Mouse (Mus musculus) forebrain, embryonic 12.5 days (tissue): Measurements from ENCODE around the gene Rmdn2. TPM values are rescaled to one million over a fixed set of nuclear protein-coding genes. Genes with fewer than 3 reads are reported as not detected.

ENCODE experiments used
- ATAC-seq: fragments of 200-750 bp; cut with Nextera tagmentation; 2 replicates; pipeline ENCODE4 v1.8.0; 2017; ENCODE audit warnings: moderate TSS enrichment; ENCODE audit not compliant: low FRiP score
- H3K27ac ChIP-seq: fragments of 300-500 bp; sonication (generic); 2 replicates; pipeline ENCODE4 v1.5.1; 2016; ENCODE audit warnings: mild to moderate bottlenecking
- H3K27me3 ChIP-seq: fragments of 300-500 bp; sonication (generic); 2 replicates; pipeline ENCODE4 v1.6.1; 2016; ENCODE audit warnings: mild to moderate bottlenecking
- H3K36me3 ChIP-seq: fragments of 300-500 bp; sonication (generic); replicated peaks from 2 replicates; pipeline ENCODE4 v1.6.1; 2016; ENCODE audit warnings: mild to moderate bottlenecking
- H3K4me1 ChIP-seq: fragments of 300-500 bp; sonication (generic); 2 replicates; pipeline ENCODE4 v1.6.1; 2016
- H3K4me2 ChIP-seq: fragments of 300-500 bp; sonication (generic); 2 replicates; pipeline ENCODE4 v1.6.1; 2016; ENCODE audit warnings: mild to moderate bottlenecking, moderate library complexity
- H3K4me3 ChIP-seq: fragments of 300-500 bp; sonication (generic); replicated peaks from 2 replicates; pipeline ENCODE4 v1.5.1; 2016; ENCODE audit warnings: mild to moderate bottlenecking
- H3K9ac ChIP-seq: fragments of 300-500 bp; sonication (generic); 2 replicates; pipeline ENCODE4 v1.6.1; 2016; ENCODE audit warnings: mild to moderate bottlenecking
- H3K9me3 ChIP-seq: fragments of 300-500 bp; sonication (generic); 2 replicates; pipeline ENCODE4 v1.6.1; 2016
- WGBS: fragments of 180-500 bp; shearing (Covaris S2); methylation state at CpG from one replicate; pipeline ENCODE4 v1.1.7; 2016; 5-methylcytosine and 5-hydroxymethylcytosine counted together
- polyA plus RNA-seq: library from polyadenylated mRNA; unstranded; fragments of >200 nt; fragmentation: Nextera tagmentation; extraction: Ambion mirVana; gene quantifications from 2 replicates; pipeline ENCODE4 v1.2.1, GENCODE M21; 2016

The Rmdn2 gene
- polyA plus RNA-seq, 1 experiment from 2014 or later, result 5.4 TPM

DNA sequence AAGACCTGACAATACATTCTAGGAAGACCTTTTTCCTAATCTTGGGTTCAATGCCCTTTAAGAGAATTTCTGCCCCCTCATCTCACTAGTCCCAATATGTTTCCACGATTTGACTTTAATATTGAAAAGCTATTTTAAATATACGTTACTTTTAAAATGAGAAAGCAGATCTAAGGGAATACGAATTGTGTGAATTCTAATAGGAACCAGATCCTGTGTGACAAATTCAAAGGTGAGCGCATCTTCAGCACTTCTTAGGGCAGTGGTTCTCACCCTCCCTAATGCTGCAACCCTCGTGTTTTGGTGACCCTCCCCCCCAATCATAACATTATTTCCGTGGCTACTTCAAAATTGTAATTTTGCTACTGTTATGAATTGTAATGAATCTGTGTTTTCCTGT is 100.3 kb downstream of the Rmdn2 start:
- Histone ChIP-seq H3K36me3 (no peaks in the 10 kb centered on the region), H3K9me3 (no peaks in the 10 kb centered on the region), H3K27me3 (peaks cover 63% of the 10 kb centered on the region), H3K4me3 (no peak overlapping the region), H3K27ac (no peak overlapping the region), H3K9ac (no peak overlapping the region), H3K4me1 (peaks cover 36% of the 10 kb centered on the region), H3K4me2 (no peak overlapping the region)
- 5% methylated on average over 6 of the region's 6 CpGs for WGBS
- no peak for ATAC-seq

DNA sequence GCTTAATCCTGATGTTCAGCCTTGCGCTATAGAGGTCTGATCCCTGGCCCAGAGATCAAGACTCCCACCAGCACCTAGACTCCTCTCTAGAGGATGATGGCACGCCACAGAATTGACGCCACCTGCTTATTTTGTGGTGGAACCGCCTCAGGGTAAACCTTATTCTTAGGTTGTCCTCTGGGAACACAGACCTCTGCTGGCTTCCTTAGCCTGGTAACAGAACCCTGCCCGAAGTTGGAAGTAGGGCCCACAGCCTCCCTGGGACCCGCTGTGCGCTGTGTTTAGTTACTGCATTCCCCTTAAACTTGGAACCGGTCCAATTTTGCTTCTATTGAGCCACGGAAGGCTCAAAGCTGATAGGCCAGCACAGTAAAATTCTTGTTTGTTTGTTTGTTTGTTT is 100.9 kb downstream of the Rmdn2 start:
- H3K9me3 ChIP-seq, result no peaks in the 10 kb centered on the region
- no peak overlapping the region; the same call in 1 of the 2 replicates for H3K4me3 ChIP-seq
- H3K4me2 ChIP-seq, result no peak overlapping the region
- H3K27me3 ChIP-seq, result peaks cover 69% of the 10 kb centered on the region
- H3K27ac ChIP-seq, result no peak overlapping the region
- H3K4me1 ChIP-seq, result peaks cover 36% of the 10 kb centered on the region
- H3K36me3 ChIP-seq, result no peaks in the 10 kb centered on the region
- H3K9ac ChIP-seq, result no peak overlapping the region
- no peak for ATAC-seq
- 3% methylated on average over 9 of the region's 9 CpGs for WGBS

- Histone ChIP-seq H3K9me3 (no peaks in the 10 kb centered on the region), H3K27me3 (peaks cover 73% of the 10 kb centered on the region), H3K4me2 (peak overlapping the region; percentile 86), H3K4me3 (peak overlapping the region; percentile 46), H3K27ac (no peak overlapping the region), H3K36me3 (no peaks in the 10 kb centered on the region), H3K9ac (peak overlapping the region; percentile 48), H3K4me1 (peaks cover 32% of the 10 kb centered on the region)
- ATAC-seq, result no peak
- WGBS, result 1% methylated on average over 24 of the region's 24 CpGs
Measured at GRCm38 (mm10) chr17:79713276-79713642, 101.6 kb downstream of the Rmdn2 start.

GRCm38 (mm10) chr17:79713643-79714367 is 102.1 kb downstream of the Rmdn2 start:
- WGBS, result under 1% methylated on average over 63 of the region's 63 CpGs
- Histone ChIP-seq H3K9ac (peak overlapping the region; percentile 48), H3K27me3 (peaks cover 73% of the 10 kb centered on the region), H3K9me3 (no peaks in the 10 kb centered on the region), H3K4me3 (peak overlapping the region; percentile 46), H3K4me1 (peaks cover 30% of the 10 kb centered on the region), H3K36me3 (no peaks in the 10 kb centered on the region), H3K27ac (no peak overlapping the region), H3K4me2 (peak overlapping the region; percentile 86)
- 0 out of 2 replicates have a peak, but pooled peaks have one; percentile 14 for ATAC-seq

GRCm38 (mm10) chr17:79714368-79714895 is 102.8 kb downstream of the Rmdn2 start:
- Histone ChIP-seq H3K27ac (no peak overlapping the region), H3K27me3 (peaks cover 71% of the 10 kb centered on the region), H3K36me3 (no peaks in the 10 kb centered on the region), H3K9ac (0 out of 2 replicates have a peak overlapping the region, but pooled peaks have one; percentile 56), H3K9me3 (no peaks in the 10 kb centered on the region), H3K4me1 (peaks cover 30% of the 10 kb centered on the region), H3K4me2 (peak overlapping the region; percentile 86), H3K4me3 (peak overlapping the region; percentile 46)
- ATAC-seq, result no peak
- WGBS, result under 1% methylated on average over 16 of the region's 16 CpGs

DNA sequence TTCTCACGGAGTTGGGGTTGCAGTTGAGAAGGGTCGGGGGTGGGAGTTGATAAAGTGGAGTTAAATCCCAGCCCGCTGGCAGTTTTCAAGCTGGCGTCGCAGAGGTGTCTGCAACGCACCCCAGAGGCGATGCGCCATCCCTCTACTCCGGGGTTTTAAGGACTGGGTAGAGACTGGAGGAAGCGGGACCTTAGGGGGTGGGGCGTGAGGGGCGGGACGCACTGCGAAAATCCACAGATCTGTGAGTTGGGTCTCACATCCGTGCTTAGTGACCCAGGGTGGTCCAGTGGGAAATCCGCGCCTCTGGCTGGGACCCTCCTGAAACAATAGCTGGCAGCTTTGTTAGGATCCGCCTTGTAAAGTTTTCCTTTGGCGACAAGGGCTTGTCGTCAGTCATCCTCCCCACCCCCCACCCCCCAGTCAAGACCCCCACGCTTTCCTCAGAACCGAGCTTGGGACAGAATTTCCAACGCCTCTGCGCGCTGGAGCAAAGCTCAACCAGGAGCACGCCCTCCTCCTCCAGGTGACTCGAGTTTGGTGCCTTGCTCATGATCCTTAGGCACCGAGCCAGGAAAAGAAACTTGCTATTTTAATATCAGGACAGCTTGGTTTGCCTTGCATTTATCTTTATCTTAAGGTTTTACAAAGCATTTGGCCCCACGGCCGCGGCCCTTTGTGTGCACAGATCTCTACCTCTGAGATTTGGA is 103.4 kb downstream of the Rmdn2 start, which contains the start of gene Cyp1b1:
TSS of gene Cyp1b1 (minus strand) at position 131 of the 707 bp plus-strand sequence.
- H3K4me2 ChIP-seq, result peak within 1 kb of the TSS; percentile 86
- peak within 1 kb of the TSS; percentile 56 for H3K9ac ChIP-seq
- H3K9me3 ChIP-seq, result no peaks in the 10 kb centered on the region
- WGBS, result 1% methylated on average over 31 of the region's 31 CpGs
- H3K36me3 ChIP-seq, result no peaks in the 10 kb centered on the region
- peak within 1 kb of the TSS; percentile 46 for H3K4me3 ChIP-seq
- H3K27me3 ChIP-seq, result peaks cover 64% of the 10 kb centered on the region
- H3K4me1 ChIP-seq, result peaks cover 30% of the 10 kb centered on the region
- H3K27ac ChIP-seq, result peak within 1 kb of the TSS; percentile 13; the same call in 1 of the 2 replicates
- peak; percentile 52 for ATAC-seq

GRCm38 (mm10) chr17:79715649-79716143 is 104.0 kb downstream of the Rmdn2 start:
- no peaks in the 10 kb centered on the region for H3K9me3 ChIP-seq
- ATAC-seq, result peak; percentile 90
- no peaks in the 10 kb centered on the region for H3K36me3 ChIP-seq
- H3K4me1 ChIP-seq, result peaks cover 30% of the 10 kb centered on the region
- peak overlapping the region; percentile 13; the same call in 1 of the 2 replicates for H3K27ac ChIP-seq
- H3K9ac ChIP-seq, result peak overlapping the region; percentile 56
- peak overlapping the region; percentile 46 for H3K4me3 ChIP-seq
- under 1% methylated on average over 42 of the region's 42 CpGs for WGBS
- H3K27me3 ChIP-seq, result peaks cover 59% of the 10 kb centered on the region
- H3K4me2 ChIP-seq, result peak overlapping the region; percentile 86

GRCm38 (mm10) chr17:79720681-79721080 is 109.0 kb downstream of the Rmdn2 start:
- peaks cover 19% of the 10 kb centered on the region for H3K27me3 ChIP-seq

DNA sequence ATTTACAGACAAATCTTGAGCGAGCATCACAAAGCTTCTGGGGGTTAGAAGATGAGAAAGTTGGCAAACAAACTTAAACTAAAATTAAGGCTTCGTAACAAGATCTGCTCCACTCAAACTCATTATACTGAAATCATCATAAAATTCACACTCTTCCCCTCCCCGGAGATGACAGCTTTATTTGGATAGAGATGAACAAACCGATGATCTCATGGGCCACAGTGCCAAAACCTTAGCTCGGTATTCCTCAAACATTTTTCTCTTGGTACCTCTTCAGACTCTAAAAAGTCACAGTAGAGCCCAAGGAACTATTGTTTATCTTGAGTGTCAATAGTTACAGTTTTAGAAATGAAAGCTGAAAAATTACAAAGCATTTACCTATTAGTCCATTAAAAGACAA is 115.0 kb downstream of the Rmdn2 start:
- Histone ChIP-seq H3K36me3 (no peaks in the 10 kb centered on the region), H3K9me3 (no peaks in the 10 kb centered on the region), H3K4me2 (no peak overlapping the region), H3K27me3 (peaks cover 15% of the 10 kb centered on the region), H3K9ac (no peak overlapping the region), H3K4me1 (peaks cover 9% of the 10 kb centered on the region), H3K4me3 (no peak overlapping the region), H3K27ac (no peak overlapping the region)
- 92% methylated on average over 5 of the region's 5 CpGs for WGBS
- ATAC-seq, result no peak

More at GRCm38 (mm10) chr17:79720681-79721080, 109.0 kb downstream of the Rmdn2 start:
- Histone ChIP-seq H3K9me3 (no peaks in the 10 kb centered on the region), H3K4me2 (no peak overlapping the region), H3K9ac (no peak overlapping the region), H3K27ac (no peak overlapping the region), H3K4me1 (peaks cover 5% of the 10 kb centered on the region), H3K36me3 (no peaks in the 10 kb centered on the region), H3K4me3 (no peak overlapping the region)
- no peak for ATAC-seq
- WGBS, result 70% methylated on average over 7 of the region's 7 CpGs

- Histone ChIP-seq H3K27me3 (peaks cover 18% of the 10 kb centered on the region), H3K4me2 (peak overlapping the region; percentile 15), H3K4me1 (peaks cover 16% of the 10 kb centered on the region), H3K9ac (no peak overlapping the region), H3K27ac (no peak overlapping the region), H3K4me3 (no peak overlapping the region), H3K36me3 (no peaks in the 10 kb centered on the region), H3K9me3 (no peaks in the 10 kb centered on the region)
- 35% methylated on average over 14 of the region's 14 CpGs for WGBS
- no peak for ATAC-seq
Measured at GRCm38 (mm10) chr17:79728053-79728584, 116.5 kb downstream of the Rmdn2 start.

GRCm38 (mm10) chr17:79728585-79729503 is 117.2 kb downstream of the Rmdn2 start:
- no peaks in the 10 kb centered on the region for H3K36me3 ChIP-seq
- H3K27ac ChIP-seq, result no peak overlapping the region
- no peak for ATAC-seq
- no peak overlapping the region for H3K4me3 ChIP-seq
- H3K27me3 ChIP-seq, result peaks cover 18% of the 10 kb centered on the region
- no peak overlapping the region for H3K9ac ChIP-seq
- H3K4me1 ChIP-seq, result peaks cover 20% of the 10 kb centered on the region
- 34% methylated on average over 16 of the region's 16 CpGs for WGBS
- H3K4me2 ChIP-seq, result peak overlapping the region; percentile 15; the same call in 1 of the 2 replicates
- H3K9me3 ChIP-seq, result no peaks in the 10 kb centered on the region
